Mouse (Mus musculus) layer of hippocampus, adult 9-10 months (tissue): ENCODE results near the gene Gm42372.

ENCODE experiments used
- DNase-seq: peaks from one replicate; pipeline ENCODE4 v3.0.0; 2022; ENCODE audit warnings: low spot score

Gm42372 gene

DNA sequence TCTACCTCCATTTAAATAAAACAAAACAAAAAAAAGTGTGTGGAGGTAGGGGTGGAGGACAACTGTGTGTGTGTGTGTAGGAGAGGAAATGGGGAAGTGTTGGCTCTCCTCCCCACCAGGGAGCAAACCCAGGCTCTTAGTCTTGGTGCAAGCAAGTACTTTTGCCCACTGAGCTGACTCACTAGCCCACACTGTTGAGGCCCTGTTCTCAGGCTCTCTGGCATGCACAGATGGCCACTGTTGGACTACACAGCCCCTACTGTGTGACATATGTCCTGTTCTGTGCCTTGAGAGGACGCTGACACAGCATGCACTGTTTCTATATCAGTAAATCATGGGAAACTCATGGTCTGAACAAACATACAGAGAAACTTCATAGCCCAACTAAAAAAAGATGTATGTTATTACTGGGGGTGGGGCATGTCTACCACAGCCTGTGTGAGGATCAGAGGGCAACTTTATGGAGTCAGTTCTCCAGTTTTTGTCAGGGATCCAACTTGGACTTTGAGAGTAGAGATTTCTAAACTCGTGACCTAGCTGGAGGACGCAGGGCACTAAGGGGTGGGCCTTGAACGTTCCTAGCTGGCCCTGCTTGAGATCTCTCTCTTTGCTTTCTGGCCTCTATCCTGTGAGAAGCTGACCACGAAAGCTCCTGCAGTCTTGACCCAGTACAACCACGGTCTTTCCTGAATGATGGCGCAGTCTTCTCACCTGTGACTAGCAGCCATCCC is 20.5 kb downstream of the Gm42372 start:
- no peak for DNase-seq

DNA sequence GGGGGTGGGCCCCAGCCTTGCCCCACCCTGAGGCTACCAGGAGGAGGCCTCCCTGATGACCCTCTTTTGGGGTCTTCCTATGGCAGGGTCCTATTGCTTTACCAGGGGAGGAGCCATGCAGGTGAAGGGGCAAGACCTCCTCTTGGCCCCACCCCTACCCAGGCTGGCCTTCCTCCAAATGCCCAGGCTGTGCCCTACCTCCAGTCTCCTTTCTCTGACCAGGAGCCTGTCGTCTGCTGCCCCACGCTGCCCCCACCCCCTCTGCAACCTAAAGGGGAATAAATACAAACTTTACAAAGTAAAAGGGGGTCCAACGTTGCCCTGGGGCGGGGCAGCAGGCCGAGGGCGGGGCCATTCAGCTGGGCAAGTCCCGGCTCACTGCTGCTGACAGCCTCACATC is 21.8 kb downstream of the Gm42372 start:
- no peak for DNase-seq

GRCm38 (mm10) chr7:17007300-17007699 is 24.4 kb downstream of the Gm42372 start:
- no peak for DNase-seq

DNA sequence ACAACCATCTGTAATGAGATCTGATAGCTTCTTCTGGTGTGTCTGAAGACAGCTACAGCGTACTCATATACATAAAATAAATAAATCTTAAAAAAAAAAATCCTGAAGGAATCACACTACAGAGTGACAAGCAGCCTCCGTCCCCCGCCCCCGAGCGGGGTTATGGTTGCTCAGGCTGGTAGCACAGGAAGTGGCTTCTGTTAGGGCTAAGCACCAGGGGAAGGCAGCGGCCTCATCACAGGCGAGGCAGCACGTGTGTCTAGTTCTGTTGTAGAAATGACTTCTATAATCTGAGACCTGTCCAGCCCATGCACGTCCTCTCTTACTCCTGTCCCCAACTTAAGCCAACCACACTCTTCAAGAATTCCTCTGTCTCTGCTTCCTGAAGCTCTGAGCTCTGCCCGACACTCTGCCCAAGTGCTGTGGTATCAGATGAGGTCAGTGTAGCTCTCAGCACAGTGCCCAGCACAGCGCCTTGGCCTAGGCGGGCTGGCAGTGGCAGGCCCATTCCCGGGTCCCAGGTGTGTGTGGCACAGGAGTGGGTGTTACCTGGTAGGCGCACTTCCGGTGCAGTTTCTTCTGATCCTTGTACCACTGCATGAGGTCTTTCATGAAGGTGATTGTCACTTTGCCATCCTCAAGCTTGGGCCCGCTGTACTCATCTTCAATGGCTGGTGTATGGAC is 26.6 kb downstream of the Gm42372 start:
- no peak for DNase-seq

- no peak for DNase-seq
Observed at GRCm38 (mm10) chr7:17010010-17010347, 27.1 kb downstream of the Gm42372 start.

DNA sequence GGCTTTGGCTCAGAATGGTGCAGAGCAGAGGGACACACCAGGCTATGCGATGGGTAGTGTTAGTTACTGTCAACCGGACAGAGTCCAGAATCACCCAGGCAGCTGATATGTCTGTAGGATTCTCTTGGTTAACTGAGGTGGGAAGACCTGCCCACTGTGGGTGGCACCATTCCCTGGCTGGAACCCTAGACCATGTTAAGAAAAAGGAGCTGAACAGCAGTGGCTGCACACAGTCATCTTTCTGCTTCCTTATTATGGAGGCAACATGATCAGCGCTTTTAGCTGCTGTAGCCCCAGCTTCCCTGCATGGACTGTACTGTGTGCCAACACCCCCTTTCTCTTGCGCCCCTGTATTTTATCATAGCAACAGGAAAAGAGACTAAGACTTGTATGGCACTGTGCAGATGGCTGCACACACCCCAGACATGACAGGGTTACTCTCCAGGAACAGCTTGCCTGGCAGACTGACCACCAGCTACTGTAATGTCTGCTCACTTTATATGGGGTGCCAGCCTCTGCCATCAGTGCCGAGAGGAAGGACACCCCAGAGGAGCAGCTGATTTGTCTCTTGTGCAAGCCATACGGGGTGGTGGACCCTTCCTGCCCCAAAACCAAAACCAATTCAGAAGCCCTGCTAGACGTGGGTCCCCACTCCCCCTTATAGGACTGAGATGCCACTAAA is 29.2 kb downstream of the Gm42372 start:
- no peak for DNase-seq

DNA sequence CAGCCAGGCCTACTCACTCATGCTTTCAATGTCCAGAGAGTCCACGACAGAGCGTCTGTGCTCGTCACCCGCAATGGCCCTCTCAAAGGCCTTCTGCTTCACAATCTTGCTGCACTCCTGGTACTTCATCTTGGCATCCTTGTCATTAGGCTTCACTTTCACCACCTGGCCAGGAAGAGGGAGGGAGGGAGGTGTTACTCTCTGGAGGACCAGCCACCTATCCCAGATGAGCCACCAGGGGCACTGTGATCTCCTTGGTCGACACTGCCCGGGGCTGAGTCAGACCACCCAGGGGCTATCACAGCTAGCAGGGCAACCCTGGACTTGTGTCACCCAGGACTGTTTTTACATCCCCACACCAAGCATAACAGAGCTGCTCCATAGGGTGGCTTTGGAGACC is 32.5 kb downstream of the Gm42372 start:
- DNase-seq, result no peak

GRCm38 (mm10) chr7:17017036-17017435 is 34.1 kb downstream of the Gm42372 start:
- peak; percentile 80 for DNase-seq

- DNase-seq, result no peak
Observed at GRCm38 (mm10) chr7:17017921-17018320, 35.0 kb downstream of the Gm42372 start.

DNA sequence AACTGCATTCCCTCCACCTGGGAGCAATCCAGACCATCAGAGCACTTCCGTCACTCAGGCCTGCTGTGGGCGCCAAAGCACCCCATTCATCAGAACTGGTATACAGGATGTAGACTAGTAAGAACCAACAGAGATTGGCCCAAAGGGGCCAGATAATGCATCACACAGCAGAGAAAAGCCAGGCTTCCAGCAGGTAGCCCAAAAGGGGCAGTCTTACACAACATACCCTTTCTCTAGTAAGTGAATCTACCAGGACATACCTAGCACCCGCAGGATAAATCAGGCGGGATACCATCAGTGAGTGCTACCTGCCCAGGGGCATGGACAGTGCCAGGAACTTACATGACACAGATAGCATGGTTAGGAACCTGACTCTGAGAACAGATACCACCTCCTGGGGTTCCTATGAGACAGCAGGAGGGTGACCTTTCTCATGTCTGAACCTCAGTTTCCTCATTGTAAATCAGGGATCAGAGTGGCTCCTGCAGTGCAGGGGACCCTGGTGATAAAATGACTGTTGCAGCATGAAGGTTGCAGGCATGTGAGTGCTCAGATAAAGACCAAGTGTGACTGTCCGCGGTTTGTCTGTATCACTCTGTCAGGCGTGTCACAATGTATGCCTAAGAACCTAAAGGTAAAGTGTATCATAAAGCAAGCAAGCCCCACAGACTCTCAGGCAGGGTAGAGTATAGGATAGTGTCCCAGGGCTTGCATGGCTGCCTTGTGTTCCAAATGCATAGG is 36.7 kb downstream of the Gm42372 start:
- no peak for DNase-seq

- DNase-seq, result no peak
Observed at GRCm38 (mm10) chr7:17022176-17022575, 39.3 kb downstream of the Gm42372 start.

DNA sequence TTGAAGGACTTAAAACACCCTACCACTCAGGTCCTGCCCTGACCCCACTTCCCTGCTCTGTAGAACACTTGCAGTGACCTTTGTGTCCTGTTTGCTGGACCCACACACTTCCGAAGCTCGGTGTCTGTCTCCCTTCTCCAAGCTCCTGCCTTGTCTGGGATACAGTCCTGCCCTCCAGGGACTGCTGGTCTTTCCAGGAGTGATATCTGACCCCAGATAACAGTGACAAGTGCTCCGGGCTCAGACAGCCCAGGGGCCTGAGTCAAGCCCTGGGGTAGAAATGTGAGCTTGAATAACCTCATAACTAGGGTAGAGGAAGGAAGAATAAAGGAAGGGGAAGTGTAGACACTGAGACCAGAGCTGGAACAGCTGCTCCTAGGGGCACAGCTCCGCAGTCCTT is 40.8 kb downstream of the Gm42372 start:
- no peak for DNase-seq

DNA sequence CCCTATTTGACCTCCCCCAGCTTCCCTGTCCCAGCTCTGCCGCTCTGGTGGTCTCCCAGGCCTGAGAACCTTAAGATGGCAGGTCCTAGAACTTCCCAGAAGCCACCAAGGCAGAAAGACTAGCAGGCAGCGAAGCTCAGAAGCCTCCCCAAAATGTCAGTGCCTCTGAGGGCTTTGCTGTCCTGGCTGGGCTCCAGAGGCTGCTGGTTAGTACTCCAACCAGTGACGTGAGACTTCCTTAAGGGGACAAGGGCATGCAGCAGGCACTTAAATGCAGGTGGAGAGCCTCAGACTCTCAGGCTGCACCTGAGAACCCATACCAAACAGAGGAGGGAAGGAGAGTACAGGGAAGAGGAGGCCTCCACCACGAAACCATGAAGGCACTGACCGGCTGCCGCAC is 41.3 kb downstream of the Gm42372 start:
- no peak for DNase-seq

DNA sequence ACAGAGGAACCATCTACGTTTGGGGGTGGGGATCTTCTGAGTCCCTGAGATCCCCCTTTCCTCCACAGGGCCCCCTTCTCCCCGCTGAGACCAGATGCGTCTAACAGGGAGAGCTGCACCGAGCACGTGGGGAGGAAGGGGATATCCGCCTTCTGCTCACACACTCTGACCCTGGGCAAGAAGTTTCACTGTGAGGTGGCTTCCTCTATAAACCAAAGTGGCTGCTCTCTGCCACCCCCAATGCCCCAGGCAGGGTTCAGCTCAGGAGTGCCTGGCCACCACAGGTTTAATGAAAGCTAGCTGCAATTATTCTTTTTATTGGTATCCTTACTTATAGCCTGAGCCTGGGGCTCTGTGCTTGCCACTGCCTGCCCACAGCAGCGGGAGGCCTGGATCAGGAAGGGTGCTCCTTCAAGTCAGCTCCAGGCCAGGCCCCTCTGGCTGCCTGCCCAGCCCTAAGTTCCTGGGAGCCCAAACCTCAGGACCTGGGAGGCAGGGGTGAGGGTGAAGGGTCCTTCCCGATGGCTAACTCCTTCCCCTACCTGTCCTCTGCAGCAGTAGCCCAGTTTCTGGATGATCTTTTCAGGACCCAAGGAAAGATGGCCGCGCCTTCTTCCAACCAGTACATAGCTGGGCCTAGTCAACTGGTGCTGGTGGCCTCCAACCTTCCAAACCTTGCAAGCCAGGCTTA is 42.1 kb downstream of the Gm42372 start:
- DNase-seq, result no peak

DNA sequence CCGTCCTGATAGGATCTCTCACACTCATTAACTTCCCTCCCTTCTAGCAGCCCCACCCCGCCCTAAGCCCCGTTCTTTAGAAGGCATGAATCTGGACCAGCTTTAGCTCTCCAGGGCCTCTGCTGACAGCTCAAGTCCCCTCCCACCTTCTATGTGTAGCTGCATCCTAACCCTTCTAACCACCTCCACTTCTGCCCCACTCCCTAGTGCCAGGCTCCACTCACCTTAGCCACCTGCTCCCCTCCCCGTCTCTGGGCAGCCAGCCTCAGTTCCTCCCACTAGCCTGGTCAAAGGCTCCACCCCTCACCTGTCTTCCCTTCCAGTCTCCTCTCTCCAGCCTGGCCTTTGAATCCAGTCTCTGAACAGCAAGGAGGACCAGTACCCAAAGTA is 42.6 kb downstream of the Gm42372 start:
- DNase-seq, result no peak

GRCm38 (mm10) chr7:17025896-17026622 is 43.2 kb downstream of the Gm42372 start:
- no peak for DNase-seq

DNA sequence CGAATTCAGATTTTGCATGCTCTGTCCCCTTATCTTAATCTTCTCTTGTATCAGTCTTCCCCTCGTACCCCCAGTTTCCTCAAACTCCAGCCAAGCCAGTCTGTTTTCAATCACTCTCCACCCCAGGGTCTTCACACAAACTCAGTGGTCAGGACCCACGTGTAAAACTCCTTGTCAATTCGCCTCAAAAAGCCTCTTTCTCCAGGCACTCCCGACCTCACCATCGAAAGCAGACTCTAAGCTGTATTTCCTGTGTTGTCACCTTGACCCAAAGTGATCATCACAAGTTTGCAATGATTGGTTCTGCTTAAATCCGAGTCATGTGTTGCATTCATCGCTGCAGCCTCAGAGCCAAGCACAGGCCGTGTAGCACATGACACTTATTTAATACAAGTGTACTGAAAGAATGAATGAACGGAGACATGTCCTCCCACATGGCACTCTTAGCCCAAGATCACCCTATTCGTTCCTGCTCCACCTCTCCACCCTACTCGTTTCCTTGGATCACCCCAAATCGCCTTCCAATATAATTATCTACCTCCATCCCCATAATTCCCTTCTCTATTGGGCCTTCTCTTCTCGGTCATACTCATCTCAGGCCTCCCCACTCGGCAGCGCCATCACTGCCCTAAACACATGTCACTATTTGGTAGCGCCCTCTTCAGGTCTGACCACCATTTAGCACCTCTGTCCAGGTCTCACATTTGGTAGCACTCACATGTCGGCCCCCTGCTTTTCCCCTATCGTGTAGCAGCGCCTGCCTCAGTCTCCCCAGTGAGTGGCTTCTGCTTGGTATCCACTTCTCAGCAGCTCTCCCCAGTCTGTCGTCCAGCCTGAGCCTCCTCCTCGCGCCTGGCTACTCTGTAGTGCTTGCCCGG is 44.1 kb downstream of the Gm42372 start:
- DNase-seq, result peak; percentile 64

DNA sequence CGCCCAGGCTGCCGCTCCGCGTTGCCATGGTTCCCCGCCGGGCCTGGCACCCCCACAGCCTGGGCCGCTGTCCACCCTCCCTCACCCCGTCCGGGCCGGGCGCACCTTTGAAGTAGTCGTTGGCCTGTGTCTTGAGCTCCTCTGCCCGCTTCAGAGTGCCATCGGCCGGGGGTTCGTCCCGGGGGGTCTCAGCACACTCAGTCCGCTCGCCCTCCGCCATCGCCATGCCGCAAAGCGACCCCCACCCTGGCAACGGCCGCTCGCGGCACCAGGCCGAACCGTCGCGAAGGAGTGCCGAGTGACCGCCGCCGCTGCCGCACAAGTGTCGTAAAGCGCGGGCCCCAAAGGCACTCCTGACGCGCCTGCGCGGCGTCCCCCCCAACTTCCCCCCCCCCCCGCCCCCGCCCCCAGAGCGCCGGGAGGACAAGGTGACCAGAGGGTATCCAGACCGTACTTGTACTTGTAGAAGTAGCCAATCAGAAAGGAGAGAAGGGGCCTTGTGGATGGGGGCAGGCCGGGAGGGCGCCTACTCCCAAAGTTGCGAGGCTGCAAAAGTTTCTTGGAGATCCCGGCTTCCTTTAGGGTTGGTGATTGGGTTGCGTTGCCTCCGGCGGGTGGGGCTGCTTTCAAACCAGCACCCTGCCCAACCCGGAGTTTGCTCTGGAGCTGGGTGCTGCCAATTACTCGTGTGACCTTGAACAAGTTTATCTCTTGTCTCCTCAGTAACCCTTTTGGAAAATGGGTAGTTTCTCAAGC is 44.9 kb downstream of the Gm42372 start, which contains the start of gene Ppp5c:
Gene Ppp5c, minus strand, starts transcription at position 337 of the 756 bp plus-strand sequence.
- peak; percentile 57 for DNase-seq

DNA sequence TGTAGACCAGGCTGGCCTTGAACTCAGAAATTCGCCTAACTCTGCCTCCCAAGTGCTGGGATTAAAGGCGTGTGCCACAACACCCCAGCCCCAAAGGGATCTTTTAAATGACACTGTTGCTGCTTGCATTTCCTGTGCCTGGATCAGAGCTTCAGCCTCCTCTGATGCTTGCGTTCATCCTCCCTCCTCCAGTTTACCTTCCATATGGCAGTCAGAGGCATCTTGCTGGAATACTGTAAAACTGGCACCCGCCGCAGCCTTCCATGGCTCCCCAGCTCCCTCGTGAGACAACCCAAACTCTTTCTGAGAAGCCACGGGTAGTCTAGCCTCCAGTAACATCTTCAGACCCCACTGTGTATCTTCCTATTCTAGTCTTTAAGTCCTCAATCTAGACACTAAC is 46.0 kb downstream of the Gm42372 start:
- no peak for DNase-seq

GRCm38 (mm10) chr7:17030239-17030638 is 47.4 kb downstream of the Gm42372 start:
- no peak for DNase-seq
